Mouse (Mus musculus) liver, embryonic 11.5 days (tissue): Measurements from ENCODE around the gene Asphd2. TPM values are rescaled to one million over a fixed set of nuclear protein-coding genes. Genes with fewer than 3 reads are reported as not detected.

Experiments
- ATAC-seq: fragments of 200-750 bp; cut with Nextera tagmentation; replicated peaks from 2 replicates; pipeline ENCODE4 v1.8.0; 2017; ENCODE audit warnings: moderate number of reproducible peaks, mild to moderate bottlenecking, moderate TSS enrichment, moderate library complexity; ENCODE audit not compliant: low FRiP score
- DNase-seq: peaks from one replicate; pipeline ENCODE4 v3.0.0-alpha.2; 2017; ENCODE audit warnings: low spot score
- H3K27ac ChIP-seq: fragments of 300-500 bp; sonication (generic); 2 replicates; pipeline ENCODE4 v1.5.1; 2014; ENCODE audit warnings: mild to moderate bottlenecking, low read depth, low read length, control low read depth
- H3K27me3 ChIP-seq: fragments of 300-500 bp; sonication (generic); replicated peaks from 2 replicates; pipeline ENCODE4 v1.6.1; 2014; ENCODE audit warnings: low read length, mixed read lengths; ENCODE audit not compliant: control insufficient read depth, insufficient read depth
- H3K36me3 ChIP-seq: fragments of 300-500 bp; sonication (generic); 2 replicates; pipeline ENCODE4 v1.6.1; 2014; ENCODE audit warnings: mild to moderate bottlenecking, low read length, moderate library complexity, mixed read lengths; ENCODE audit not compliant: control insufficient read depth, insufficient read depth
- H3K4me1 ChIP-seq: fragments of 300-500 bp; sonication (generic); replicated peaks from 2 replicates; pipeline ENCODE4 v1.6.1; 2014; ENCODE audit warnings: low read length, mixed read lengths; ENCODE audit not compliant: control insufficient read depth, insufficient read depth
- H3K4me2 ChIP-seq: fragments of 300-500 bp; sonication (generic); 2 replicates; pipeline ENCODE4 v1.6.1; 2014; ENCODE audit warnings: mild to moderate bottlenecking, control low read depth, moderate library complexity
- H3K4me3 ChIP-seq: fragments of 300-500 bp; sonication (generic); 2 replicates; pipeline ENCODE4 v1.5.1; 2014; ENCODE audit warnings: low read depth, low read length, control low read depth
- H3K9ac ChIP-seq: fragments of 300-500 bp; sonication (generic); 2 replicates; pipeline ENCODE4 v1.6.1; 2014; ENCODE audit warnings: low read depth, low read length, control low read depth
- H3K9me3 ChIP-seq: fragments of 300-500 bp; sonication (generic); 2 replicates; pipeline ENCODE4 v1.6.1; 2016; ENCODE audit warnings: low read length, inconsistent platforms, mixed read lengths; ENCODE audit not compliant: control insufficient read depth
- WGBS: fragments of 180-500 bp; shearing (Covaris S2); extraction: QIAGEN DNeasy Blood & Tissue Kit; methylation state at CpG from one replicate; pipeline ENCODE4 v1.1.7; 2014; 5-methylcytosine and 5-hydroxymethylcytosine counted together
- polyA plus RNA-seq: library from polyadenylated mRNA; unstranded; fragments of >200 nt; fragmentation: Nextera tagmentation; extraction: Ambion mirVana; gene quantifications from 2 replicates; pipeline ENCODE4 v1.2.1, GENCODE M21; 2014

The Asphd2 gene
- polyA plus RNA-seq = 2.6 and 3.7 TPM in 2 replicates

- 2% methylated on average over 44 of the region's 67 CpGs for WGBS
- Histone ChIP-seq H3K36me3 (no peaks in the 10 kb centered on the region), H3K4me2 (peak within 1 kb of the TSS; percentile 70), H3K4me3 (peak within 1 kb of the TSS; percentile 54), H3K4me1 (no peaks in the 10 kb centered on the region), H3K9me3 (no peaks in the 10 kb centered on the region), H3K27ac (peak within 1 kb of the TSS; percentile 28; the same call in 1 of the 2 replicates), H3K27me3 (peaks cover 53% of the 10 kb centered on the region), H3K9ac (peak within 1 kb of the TSS; percentile 34; the same call in 1 of the 2 replicates)
- DNase-seq (peak; percentile 71), ATAC-seq (peak; percentile 31; the same call in 1 of the 2 replicates)
These were observed at the start of gene Asphd2 for GRCm38 (mm10) chr5:112394779-112395443. Gene Asphd2, minus strand, starts transcription at chr5:112394866.

GRCm38 (mm10) chr5:112438535-112438934 lies 43.9 kb upstream of the Asphd2 start:
- Histone ChIP-seq H3K27ac (no peak overlapping the region), H3K27me3 (0 out of 2 replicates have a peak, but pooled peaks cover 3% of the 10 kb centered on the region), H3K9ac (no peak overlapping the region), H3K4me3 (no peak overlapping the region), H3K4me2 (no peak overlapping the region), H3K4me1 (no peaks in the 10 kb centered on the region), H3K36me3 (no peaks in the 10 kb centered on the region), H3K9me3 (no peaks in the 10 kb centered on the region)
- DNase-seq (no peak), ATAC-seq (no peak)
- WGBS = 56% methylated on average over 10 of the region's 10 CpGs

- Histone ChIP-seq H3K4me3 (no peak overlapping the region), H3K9ac (no peak overlapping the region), H3K36me3 (no peaks in the 10 kb centered on the region), H3K27me3 (peaks cover 17% of the 10 kb centered on the region; the same call in 1 of the 2 replicates), H3K4me2 (no peak overlapping the region), H3K9me3 (no peaks in the 10 kb centered on the region), H3K4me1 (no peaks in the 10 kb centered on the region), H3K27ac (no peak overlapping the region)
- DNase-seq = peak; percentile 72
- ATAC-seq = no peak
- WGBS = under 1% methylated on average over 8 of the region's 8 CpGs
These were observed 38.3 kb upstream of the Asphd2 start for GRCm38 (mm10) chr5:112433004-112433403.

- no peaks in the 10 kb centered on the region for H3K36me3 ChIP-seq
- no peak overlapping the region for H3K27ac ChIP-seq
- no peak for ATAC-seq
- no peak overlapping the region for H3K4me2 ChIP-seq
- no peaks in the 10 kb centered on the region for H3K4me1 ChIP-seq
- no peaks in the 10 kb centered on the region for H3K9me3 ChIP-seq
- no peak for DNase-seq
- H3K9ac ChIP-seq = no peak overlapping the region
- WGBS = 67% methylated on average over 5 of the region's 5 CpGs
- H3K27me3 ChIP-seq = peaks cover 17% of the 10 kb centered on the region; the same call in 1 of the 2 replicates
- H3K4me3 ChIP-seq = no peak overlapping the region
These were observed 37.4 kb upstream of the Asphd2 start for GRCm38 (mm10) chr5:112432033-112432432.

GRCm38 (mm10) chr5:112431120-112431775 lies 36.6 kb upstream of the Asphd2 start:
- Histone ChIP-seq H3K27me3 (peaks cover 17% of the 10 kb centered on the region; the same call in 1 of the 2 replicates), H3K4me2 (no peak overlapping the region), H3K4me3 (no peak overlapping the region), H3K4me1 (no peaks in the 10 kb centered on the region), H3K9me3 (no peaks in the 10 kb centered on the region), H3K27ac (no peak overlapping the region), H3K9ac (no peak overlapping the region), H3K36me3 (no peaks in the 10 kb centered on the region)
- 38% methylated on average over 14 of the region's 14 CpGs for WGBS
- DNase-seq (no peak), ATAC-seq (no peak)

- H3K27ac ChIP-seq = no peak overlapping the region
- no peak overlapping the region for H3K9ac ChIP-seq
- ATAC-seq (no peak), DNase-seq (peak; percentile 55)
- no peak overlapping the region; the same call in 1 of the 2 replicates for H3K4me2 ChIP-seq
- no peak overlapping the region for H3K4me3 ChIP-seq
- no peaks in the 10 kb centered on the region for H3K4me1 ChIP-seq
- WGBS = 14% methylated on average over 19 of the region's 19 CpGs
- no peaks in the 10 kb centered on the region for H3K36me3 ChIP-seq
- H3K27me3 ChIP-seq = peaks cover 31% of the 10 kb centered on the region
- H3K9me3 ChIP-seq = no peaks in the 10 kb centered on the region
These were observed 34.3 kb upstream of the Asphd2 start for GRCm38 (mm10) chr5:112428944-112429343.

- no peak overlapping the region for H3K4me2 ChIP-seq
- no peak for ATAC-seq
- H3K4me1 ChIP-seq = no peaks in the 10 kb centered on the region
- no peaks in the 10 kb centered on the region for H3K36me3 ChIP-seq
- H3K9ac ChIP-seq = no peak overlapping the region
- H3K4me3 ChIP-seq = no peak overlapping the region
- 41% methylated on average over 2 of the region's 2 CpGs for WGBS
- H3K9me3 ChIP-seq = no peaks in the 10 kb centered on the region
- DNase-seq = no peak
- peaks cover 37% of the 10 kb centered on the region for H3K27me3 ChIP-seq
- no peak overlapping the region for H3K27ac ChIP-seq
These were observed 32.6 kb upstream of the Asphd2 start for GRCm38 (mm10) chr5:112427283-112427682.

- no peaks in the 10 kb centered on the region for H3K9me3 ChIP-seq
- no peak overlapping the region for H3K27ac ChIP-seq
- no peak overlapping the region for H3K4me3 ChIP-seq
- H3K4me1 ChIP-seq = no peaks in the 10 kb centered on the region
- DNase-seq (no peak), ATAC-seq (no peak)
- no peaks in the 10 kb centered on the region for H3K36me3 ChIP-seq
- no peak overlapping the region for H3K9ac ChIP-seq
- H3K4me2 ChIP-seq = no peak overlapping the region
- 59% methylated on average over 7 of the region's 7 CpGs for WGBS
- peaks cover 34% of the 10 kb centered on the region for H3K27me3 ChIP-seq
These were observed 32.0 kb upstream of the Asphd2 start for GRCm38 (mm10) chr5:112426635-112427034.
